Mouse (Mus musculus) cerebellum, adult 2 months (tissue): ENCODE results near the gene Eef2. TPM values are rescaled to one million over a fixed set of nuclear protein-coding genes. Genes with fewer than 3 reads are reported as not detected.

ENCODE experiments used
- DNase-seq, 2 experiments: peaks; one replicate each; pipeline ENCODE4 v3.0.0; 2021
- H3K27ac ChIP-seq: fragments of 200-500 bp; 2 replicates; pipeline ENCODE4 v1.5.1; 2012; ENCODE audit warnings: low read length, control low read depth, inconsistent platforms; ENCODE audit not compliant: insufficient read depth
- H3K27me3 ChIP-seq: fragments of 200-500 bp; 2 replicates; pipeline ENCODE4 v1.6.1; 2012; ENCODE audit warnings: inconsistent platforms, mild to moderate bottlenecking, low read length, moderate library complexity; ENCODE audit not compliant: control insufficient read depth, insufficient read depth
- H3K4me1 ChIP-seq: fragments of 200-500 bp; 2 replicates; pipeline ENCODE4 v1.6.1; 2011; ENCODE audit warnings: low read length; ENCODE audit not compliant: control insufficient read depth, insufficient read depth
- H3K4me3 ChIP-seq: fragments of 200-500 bp; replicated peaks from 2 replicates; pipeline ENCODE3; 2011; ENCODE audit warnings: mild to moderate bottlenecking, low read depth, low read length, control low read depth; ENCODE audit not compliant: insufficient read depth
- CTCF ChIP-seq: fragments of 200-500 bp; IDR thresholded peaks from 2 replicates; pipeline ENCODE4 v1.5.1; 2011; ENCODE audit warnings: low read depth, mild to moderate bottlenecking, control low read depth, low read length, moderate library complexity, borderline replicate concordance; ENCODE audit not compliant: insufficient read depth
- POLR2A ChIP-seq: fragments of 200-500 bp; IDR thresholded peaks from 2 replicates; pipeline ENCODE4 v1.6.1; 2011; ENCODE audit warnings: low read length, control low read depth, borderline replicate concordance; ENCODE audit not compliant: insufficient read depth
- WGBS: fragments of 180-500 bp; shearing (Covaris S2); methylation state at CpG from one replicate; pipeline ENCODE4 v1.1.7; 2018; 5-methylcytosine and 5-hydroxymethylcytosine counted together
- polyA plus RNA-seq: library from polyadenylated mRNA; depleted of rRNA; stranded (reverse); fragments of >200 nt; gene quantifications from 2 replicates; pipeline ENCODE4 v1.2.3, GENCODE M21; 2012; rRNA removed

The Eef2 gene
- polyA plus RNA-seq, 1 experiment: 1,163 TPM

DNA sequence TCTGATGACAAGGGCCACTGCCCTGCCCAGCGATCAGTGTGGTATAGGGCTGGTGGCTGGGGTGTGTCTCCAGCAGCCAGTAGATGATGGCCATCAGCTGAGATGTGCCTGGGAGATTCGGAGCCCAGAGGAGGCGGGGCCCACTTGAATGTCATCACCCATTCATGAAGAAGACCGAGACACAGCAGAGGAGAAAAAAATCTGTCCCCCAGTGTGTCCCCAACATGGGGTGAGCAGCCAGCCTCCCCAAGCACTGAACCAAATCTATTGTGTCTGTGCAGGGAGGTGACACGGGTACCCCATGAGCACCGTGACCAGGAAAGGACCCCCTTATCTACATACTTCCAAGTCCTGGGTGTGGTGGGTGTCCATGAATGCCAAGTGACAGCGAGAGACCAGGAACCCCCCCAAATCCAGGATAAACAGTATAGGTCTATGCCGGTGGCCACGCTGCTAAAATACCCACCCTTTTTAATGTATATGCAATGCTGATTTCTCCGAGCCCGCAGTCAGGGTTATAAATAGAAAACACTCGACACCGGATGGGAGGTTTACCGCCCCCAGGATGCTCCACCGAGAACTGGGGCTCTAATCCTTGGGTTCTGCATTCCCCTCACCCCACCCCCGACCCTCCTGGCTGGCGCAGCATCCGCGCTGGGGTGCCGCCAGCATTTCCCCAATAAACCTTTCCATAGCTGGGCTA, 53.5 kb downstream of the Eef2 start:
- 3% methylated on average over 20 of the region's 20 CpGs for WGBS
- Histone ChIP-seq H3K4me3 (peak overlapping the region; percentile 79), H3K27me3 (no peaks in the 10 kb centered on the region), H3K27ac (peak overlapping the region; percentile 92), H3K4me1 (peaks cover 18% of the 10 kb centered on the region; the same call in 1 of the 2 replicates)
- TF ChIP-seq CTCF: no peak
- TF ChIP-seq POLR2A: no peak
- DNase-seq: peak; percentile 53 to 55

- peak within 1 kb of the TSS; percentile 92 for H3K27ac ChIP-seq
- peaks cover 18% of the 10 kb centered on the region; the same call in 1 of the 2 replicates for H3K4me1 ChIP-seq
- 1% methylated on average over 27 of the region's 27 CpGs for WGBS
- H3K27me3 ChIP-seq: no peaks in the 10 kb centered on the region
- H3K4me3 ChIP-seq: peak within 1 kb of the TSS; percentile 79
- DNase-seq: peak; percentile 88 to 90
- TF ChIP-seq POLR2A (peak; percentile 95), CTCF (peak; percentile 62; the same call in 1 of the 2 replicates)
Observed at GRCm38 (mm10) chr10:81230438-81231332, 54.3 kb downstream of the Eef2 start, which contains the start of gene Atcay. TSS of gene Atcay (minus strand) at chr10:81230833.

DNA sequence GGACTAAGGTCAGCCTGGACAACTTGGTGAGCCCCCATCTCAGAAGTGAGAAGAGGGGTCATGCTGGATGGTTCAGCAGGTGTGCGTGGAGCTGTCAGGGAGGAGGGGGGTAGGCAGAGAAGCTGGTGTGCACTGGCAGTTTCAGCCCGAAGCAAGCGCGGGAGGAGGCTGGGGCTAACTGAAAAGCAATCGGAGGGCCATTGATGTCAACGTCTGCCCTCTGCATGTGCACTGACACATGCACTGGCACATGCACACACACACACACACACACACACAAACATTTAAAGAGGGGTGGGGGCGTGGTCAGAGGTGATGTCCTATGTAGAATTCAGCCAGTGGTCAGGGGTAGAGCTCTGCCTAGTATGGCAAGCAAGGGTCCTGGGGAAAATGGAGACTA, 55.0 kb downstream of the Eef2 start:
- DNase-seq: no peak
- no peaks in the 10 kb centered on the region for H3K27me3 ChIP-seq
- no peak for TF ChIP-seq CTCF
- TF ChIP-seq POLR2A: no peak
- 34% methylated on average over 7 of the region's 7 CpGs for WGBS
- H3K4me3 ChIP-seq: peak overlapping the region; percentile 48
- H3K4me1 ChIP-seq: peaks cover 18% of the 10 kb centered on the region; the same call in 1 of the 2 replicates
- peak overlapping the region; percentile 53; the same call in 1 of the 2 replicates for H3K27ac ChIP-seq

Other genes starting within 250 kb of the Eef2 start
- gene Gadd45b, start 246.6 kb upstream of the Eef2 start, polyA plus RNA-seq: 30.6 and 33.3 TPM in 2 replicates
- 21.0 and 23.0 TPM in 2 replicates for gene Gng7, start 161.7 kb upstream of the Eef2 start, polyA plus RNA-seq
- gene Diras1, start 151.0 kb upstream of the Eef2 start, polyA plus RNA-seq: 126 and 136 TPM in 2 replicates
- gene Slc39a3, start 139.2 kb upstream of the Eef2 start, polyA plus RNA-seq: 75.2 and 77.0 TPM in 2 replicates
- 231 and 240 TPM in 2 replicates for gene Sgta, start 116.5 kb upstream of the Eef2 start, polyA plus RNA-seq
- 54.7 and 55.3 TPM in 2 replicates for gene Thop1, start 106.6 kb upstream of the Eef2 start, polyA plus RNA-seq
- 0.33 and 0.41 TPM in 2 replicates for gene Creb3l3, start 77.8 kb upstream of the Eef2 start, polyA plus RNA-seq
- 161 and 187 TPM in 2 replicates for gene Map2k2, start 70.7 kb upstream of the Eef2 start, polyA plus RNA-seq
- 61.6 and 62.9 TPM in 2 replicates for gene Zbtb7a, start 41.4 kb upstream of the Eef2 start, polyA plus RNA-seq
- 34.8 and 36.0 TPM in 2 replicates for gene Pias4, start 8.7 kb upstream of the Eef2 start, polyA plus RNA-seq
- gene Dapk3, start 6.4 kb downstream of the Eef2 start, polyA plus RNA-seq: 70.7 and 73.0 TPM in 2 replicates
- gene 4930442H23Rik, start 7.2 kb downstream of the Eef2 start, polyA plus RNA-seq: not detected in 2 replicates
- gene Nmrk2, start 25.4 kb downstream of the Eef2 start, polyA plus RNA-seq: 0.16 and 0.33 TPM in 2 replicates
- 115 and 122 TPM in 2 replicates for gene Atcay, start 54.2 kb downstream of the Eef2 start, polyA plus RNA-seq
- gene Zfr2, start 56.5 kb downstream of the Eef2 start, polyA plus RNA-seq: 77.6 and 79.6 TPM in 2 replicates
- gene Matk, start 76.3 kb downstream of the Eef2 start, polyA plus RNA-seq: 124 and 141 TPM in 2 replicates
- gene Mrpl54, start 90.3 kb downstream of the Eef2 start, polyA plus RNA-seq: 81.4 and 84.9 TPM in 2 replicates
- 61.8 and 63.9 TPM in 2 replicates for gene Apba3, start 90.3 kb downstream of the Eef2 start, polyA plus RNA-seq
- 0.51 and 1.2 TPM in 2 replicates for gene Tjp3, start 115.0 kb downstream of the Eef2 start, polyA plus RNA-seq
- gene Pip5k1c, start 116.3 kb downstream of the Eef2 start, polyA plus RNA-seq: 288 and 314 TPM in 2 replicates
- 36.3 and 36.9 TPM in 2 replicates for gene Cactin, start 144.5 kb downstream of the Eef2 start, polyA plus RNA-seq
- gene Tbxa2r, start 152.1 kb downstream of the Eef2 start, polyA plus RNA-seq: 2.2 and 3.2 TPM in 2 replicates
- gene Gipc3, start 166.6 kb downstream of the Eef2 start, polyA plus RNA-seq: 0.97 and 1.0 TPM in 2 replicates
- 42.7 and 43.4 TPM in 2 replicates for gene Hmg20b, start 173.8 kb downstream of the Eef2 start, polyA plus RNA-seq
- 34.8 and 35.0 TPM in 2 replicates for gene Mfsd12, start 180.9 kb downstream of the Eef2 start, polyA plus RNA-seq
- gene 4930404N11Rik, start 189.2 kb downstream of the Eef2 start, polyA plus RNA-seq: 0.24 and 0.36 TPM in 2 replicates
- gene Fzr1, start 201.9 kb downstream of the Eef2 start, polyA plus RNA-seq: 75.8 and 81.5 TPM in 2 replicates
- gene Dohh, start 207.8 kb downstream of the Eef2 start, polyA plus RNA-seq: 87.7 and 93.1 TPM in 2 replicates
- gene Gm48551, start 207.8 kb downstream of the Eef2 start, polyA plus RNA-seq: 10.2 and 10.8 TPM in 2 replicates
- gene Gm48552, start 212.4 kb downstream of the Eef2 start, polyA plus RNA-seq: 10.7 and 13.8 TPM in 2 replicates
- gene Smim24, start 216.4 kb downstream of the Eef2 start, polyA plus RNA-seq: 1.2 and 1.7 TPM in 2 replicates